Mouse (Mus musculus) erythroblast, embryonic 14.5 days (primary cell): Measurements from ENCODE around the gene Lbr. TPM values are rescaled to one million over a fixed set of nuclear protein-coding genes. Genes with fewer than 3 reads are reported as not detected.

Experiments used
- H3K27me3 ChIP-seq: 2 replicates; pipeline ENCODE4 v1.6.1; 2012; ENCODE audit warnings: inconsistent platforms; ENCODE audit not compliant: control insufficient read depth
- H3K36me3 ChIP-seq: 2 replicates; pipeline ENCODE4 v1.6.1; 2012; ENCODE audit warnings: mild to moderate bottlenecking, inconsistent platforms; ENCODE audit not compliant: control insufficient read depth
- H3K4me1 ChIP-seq: 2 replicates; pipeline ENCODE4 v1.6.1; 2012; ENCODE audit warnings: inconsistent platforms; ENCODE audit not compliant: control insufficient read depth
- H3K4me3 ChIP-seq: replicated peaks from 2 replicates; pipeline ENCODE3; 2012; ENCODE audit warnings: moderate library complexity, mild to moderate bottlenecking, inconsistent platforms
- H3K9me3 ChIP-seq: 2 replicates; pipeline ENCODE4 v1.6.1; 2012; ENCODE audit warnings: low read length, inconsistent platforms, mixed read lengths; ENCODE audit not compliant: control insufficient read depth
- GATA1 ChIP-seq: IDR thresholded peaks from 2 replicates; pipeline ENCODE4 v1.6.1; 2012; ENCODE audit warnings: low read length, inconsistent platforms, mixed read lengths
- TAL1 ChIP-seq: IDR thresholded peaks from 3 replicates; pipeline ENCODE4 v1.6.1; 2012; ENCODE audit warnings: low read length, inconsistent platforms, mixed read lengths
- polyA plus RNA-seq: library from polyadenylated mRNA; stranded (reverse); fragments of >175 nt; gene quantifications from 2 replicates; pipeline ENCODE4 v1.2.3, GENCODE M21; 2012

Gene Lbr
- polyA plus RNA-seq, 1 experiment, result 26.2 TPM

- Histone ChIP-seq H3K4me3 (no peak overlapping the region), H3K9me3 (no peaks in the 10 kb centered on the region), H3K4me1 (peaks cover 4% of the 10 kb centered on the region; the same call in 1 of the 2 replicates), H3K36me3 (no peaks in the 10 kb centered on the region), H3K27me3 (peaks cover 3% of the 10 kb centered on the region; the same call in 1 of the 2 replicates)
- TF ChIP-seq TAL1 (no peak), GATA1 (no peak)
Measured at GRCm38 (mm10) chr1:181872639-181873038, 29.8 kb upstream of the Lbr start.

GRCm38 (mm10) chr1:181866429-181867280 lies 23.8 kb upstream of the Lbr start:
- no peaks in the 10 kb centered on the region for H3K36me3 ChIP-seq
- H3K4me3 ChIP-seq, result no peak overlapping the region
- peaks cover 8% of the 10 kb centered on the region for H3K4me1 ChIP-seq

GRCm38 (mm10) chr1:181865863-181866216 lies 23.0 kb upstream of the Lbr start:
- TF ChIP-seq TAL1 (no peak; the same call in 2 of the 3 replicates), GATA1 (no peak)
- no peaks in the 10 kb centered on the region for H3K36me3 ChIP-seq
- H3K4me1 ChIP-seq, result peaks cover 15% of the 10 kb centered on the region
- H3K27me3 ChIP-seq, result peaks cover 20% of the 10 kb centered on the region
- H3K9me3 ChIP-seq, result no peaks in the 10 kb centered on the region
- H3K4me3 ChIP-seq, result no peak overlapping the region

More at GRCm38 (mm10) chr1:181866429-181867280, 23.8 kb upstream of the Lbr start:
- no peak for TF ChIP-seq GATA1
- TF ChIP-seq TAL1, result no peak
- no peaks in the 10 kb centered on the region for H3K9me3 ChIP-seq
- peaks cover 20% of the 10 kb centered on the region for H3K27me3 ChIP-seq

GRCm38 (mm10) chr1:181864971-181865862 lies 22.4 kb upstream of the Lbr start:
- TF ChIP-seq GATA1, result no peak
- peaks cover 22% of the 10 kb centered on the region for H3K27me3 ChIP-seq
- H3K36me3 ChIP-seq, result no peaks in the 10 kb centered on the region
- H3K4me1 ChIP-seq, result peaks cover 18% of the 10 kb centered on the region
- H3K9me3 ChIP-seq, result no peaks in the 10 kb centered on the region
- no peak overlapping the region for H3K4me3 ChIP-seq

GRCm38 (mm10) chr1:181863431-181863830 lies 20.6 kb upstream of the Lbr start:
- Histone ChIP-seq H3K9me3 (no peaks in the 10 kb centered on the region), H3K4me1 (peaks cover 18% of the 10 kb centered on the region), H3K27me3 (peaks cover 22% of the 10 kb centered on the region), H3K36me3 (no peaks in the 10 kb centered on the region), H3K4me3 (no peak overlapping the region)
- TF ChIP-seq TAL1 (no peak), GATA1 (no peak)

- no peak overlapping the region for H3K4me3 ChIP-seq
- peaks cover 18% of the 10 kb centered on the region for H3K4me1 ChIP-seq
- TF ChIP-seq TAL1 (no peak), GATA1 (no peak)
- peaks cover 22% of the 10 kb centered on the region for H3K27me3 ChIP-seq
- H3K36me3 ChIP-seq, result no peaks in the 10 kb centered on the region
- no peaks in the 10 kb centered on the region for H3K9me3 ChIP-seq
Measured at GRCm38 (mm10) chr1:181862676-181863374, 20.0 kb upstream of the Lbr start.

- Histone ChIP-seq H3K9me3 (no peaks in the 10 kb centered on the region), H3K4me3 (no peak overlapping the region), H3K4me1 (peaks cover 16% of the 10 kb centered on the region), H3K36me3 (no peaks in the 10 kb centered on the region), H3K27me3 (peaks cover 22% of the 10 kb centered on the region)
- TF ChIP-seq GATA1, result no peak
- no peak for TF ChIP-seq TAL1
Measured at GRCm38 (mm10) chr1:181861181-181861902, 18.5 kb upstream of the Lbr start.

- peaks cover 15% of the 10 kb centered on the region for H3K4me1 ChIP-seq
- H3K9me3 ChIP-seq, result no peaks in the 10 kb centered on the region
- peaks cover 22% of the 10 kb centered on the region for H3K27me3 ChIP-seq
- H3K36me3 ChIP-seq, result no peaks in the 10 kb centered on the region
- no peak for TF ChIP-seq GATA1
- no peak for TF ChIP-seq TAL1
- no peak overlapping the region for H3K4me3 ChIP-seq
Measured at GRCm38 (mm10) chr1:181860659-181861058, 17.8 kb upstream of the Lbr start.
